Mouse (Mus musculus) gastrocnemius, adult 8-10 months (tissue): ENCODE results near the gene Rab11b. TPM values are rescaled to one million over a fixed set of nuclear protein-coding genes. Genes with fewer than 3 reads are reported as not detected.

ENCODE experiments used
- DNase-seq, 2 experiments: peaks; one replicate each; pipeline ENCODE4 v3.0.0; 2022; ENCODE audit warnings: low spot score in 2 of 2
- total RNA-seq, 4 experiments: library from RNA; stranded (reverse); gene quantifications; 2 replicates each; pipeline ENCODE4 v1.2.4; 2022

Gene Rab11b
- total RNA-seq, 4 experiments from 2014 or later = 131 to 136 (median 133) TPM

DNA sequence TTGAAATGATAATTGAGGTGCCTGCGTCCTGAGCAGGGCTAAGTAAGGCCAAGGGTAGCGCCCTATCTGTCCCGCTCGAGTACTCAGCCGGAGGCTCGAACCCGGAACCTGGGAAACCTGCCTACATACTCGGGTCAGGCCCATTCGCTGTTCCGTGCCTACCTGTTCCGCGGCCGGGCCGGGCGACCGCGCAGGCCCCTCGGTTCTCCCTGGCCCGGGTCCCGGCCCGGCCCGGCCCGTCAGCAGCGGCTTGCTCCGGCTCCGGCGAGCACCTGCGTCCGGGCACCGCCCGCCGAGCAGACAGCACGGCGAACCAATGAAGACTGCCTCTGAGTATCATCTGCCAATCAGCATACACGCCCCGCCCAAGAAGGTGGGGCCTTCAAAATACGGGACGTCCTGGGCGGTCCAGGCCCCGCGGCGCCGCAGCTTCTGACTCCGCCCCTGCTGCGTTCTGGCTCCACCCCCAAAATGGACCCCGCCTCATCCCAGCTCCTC is 41.9 kb downstream of the Rab11b start, which contains the start of gene March2:
Gene March2, minus strand, starts transcription at position 287 of the 498 bp plus-strand sequence.
- peak; percentile 97 to 98 for DNase-seq

DNA sequence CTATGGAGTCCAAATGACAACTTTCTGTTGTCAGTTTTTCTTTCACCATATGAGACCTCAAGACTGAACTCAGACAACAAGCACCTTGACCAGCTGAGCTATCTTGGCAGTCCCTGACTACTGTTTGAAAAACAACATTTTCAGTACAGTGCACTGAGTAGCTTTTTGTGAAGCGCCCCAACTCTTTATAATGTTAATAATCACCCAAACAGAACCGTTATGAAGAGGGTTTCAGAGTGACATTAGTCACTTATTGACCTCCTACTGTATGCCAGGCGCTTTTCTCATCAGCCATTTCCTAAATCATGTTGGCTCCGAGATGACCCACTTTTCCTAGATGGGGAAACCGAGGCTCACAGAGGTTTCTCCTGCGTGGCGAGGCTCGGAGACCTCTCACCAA is 42.3 kb downstream of the Rab11b start:
- no peak for DNase-seq

DNA sequence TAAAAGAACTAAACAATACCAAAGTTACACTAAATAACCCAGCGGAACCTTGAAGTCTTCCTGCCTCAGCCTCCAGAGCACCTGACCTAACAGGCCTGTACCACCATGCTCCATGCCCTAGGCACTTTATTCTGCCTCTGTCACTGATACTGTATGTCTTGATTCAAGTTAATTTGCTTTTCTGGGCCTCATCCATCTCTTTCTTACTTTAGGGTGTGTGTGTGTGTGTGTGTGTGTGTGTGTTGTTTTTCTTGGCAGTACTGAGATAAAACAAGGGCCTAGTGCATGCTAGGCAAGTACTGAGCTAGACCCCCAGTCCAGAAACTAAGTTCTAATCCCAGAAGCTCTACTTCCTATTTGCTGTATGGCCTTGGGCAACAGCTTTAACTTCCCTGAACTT is 43.1 kb downstream of the Rab11b start:
- DNase-seq = no peak

DNA sequence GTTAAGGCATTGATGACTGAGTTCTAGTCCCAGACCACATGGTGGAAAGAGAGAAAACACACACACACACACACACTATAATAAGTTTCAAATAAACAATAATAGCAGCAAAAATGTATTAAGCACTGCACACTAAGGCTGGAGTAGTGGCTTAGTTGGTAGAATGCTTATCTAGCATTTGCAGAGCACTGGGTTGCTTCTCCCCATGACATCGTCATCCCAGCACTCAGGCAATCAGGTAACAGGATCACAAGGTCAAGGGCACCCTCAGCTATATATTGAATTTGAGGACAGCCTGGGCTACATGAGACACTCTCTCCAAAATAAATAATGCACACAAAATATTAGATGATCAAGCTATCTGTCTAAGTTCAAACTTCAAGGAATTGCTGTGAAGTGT is 45.6 kb downstream of the Rab11b start:
- DNase-seq = no peak

DNA sequence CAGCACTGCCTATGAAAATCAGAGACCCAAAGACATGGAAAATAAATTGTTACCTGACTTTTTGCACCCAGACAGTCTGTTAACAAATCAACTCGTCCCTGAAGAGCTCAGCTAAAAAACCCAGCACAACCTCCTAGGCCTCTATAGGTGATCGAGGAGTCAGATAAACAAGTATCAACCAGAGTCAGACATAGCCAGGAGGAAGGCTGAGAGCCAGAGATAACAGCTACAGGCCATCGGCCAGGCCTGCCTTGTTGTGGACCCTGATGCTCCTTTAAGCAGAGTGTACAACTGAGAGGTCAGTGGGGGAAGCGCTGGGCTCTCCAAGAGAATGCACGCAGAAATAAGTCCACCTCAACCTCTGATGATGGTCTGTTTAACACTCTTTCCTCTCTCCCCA is 47.1 kb downstream of the Rab11b start:
- DNase-seq = no peak

DNA sequence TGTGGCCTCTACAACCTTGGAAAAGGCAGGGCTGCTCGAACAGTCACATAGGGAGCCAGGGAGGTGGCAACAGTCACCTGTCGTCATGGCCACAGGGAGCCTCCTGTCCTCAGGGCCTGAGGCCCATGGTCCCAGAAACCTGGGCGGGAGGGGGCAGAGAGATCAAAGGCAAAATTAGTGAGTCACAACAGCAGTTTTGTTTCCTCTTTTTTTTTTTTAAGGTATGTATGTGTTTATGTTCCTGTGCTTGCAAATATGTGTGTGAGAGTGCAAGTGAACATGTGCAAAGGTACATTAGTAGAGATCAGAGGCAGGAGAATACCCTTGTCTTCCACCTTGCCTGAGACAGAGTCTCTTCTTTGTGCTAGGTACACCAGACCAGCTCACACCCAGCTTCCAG is 50.5 kb downstream of the Rab11b start:
- DNase-seq = no peak

DNA sequence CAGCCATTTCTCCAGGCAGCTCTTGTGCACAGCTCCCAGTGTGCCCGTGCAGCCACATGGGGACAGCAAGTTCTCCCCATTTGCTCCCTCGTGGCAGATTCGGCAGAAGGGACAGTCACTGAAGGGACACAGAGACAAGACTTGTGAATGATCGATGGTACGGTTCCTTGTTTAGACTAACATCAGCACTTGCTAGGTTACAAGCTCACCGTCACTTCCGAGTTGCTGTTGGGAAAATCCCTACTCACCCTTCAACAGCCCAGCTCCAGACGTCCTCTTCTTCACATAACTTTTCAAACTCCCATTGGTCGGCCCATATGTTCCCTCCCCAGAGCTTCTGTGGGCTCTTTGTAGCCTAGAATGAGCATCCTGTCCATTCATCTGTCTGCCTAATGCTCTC is 57.2 kb downstream of the Rab11b start:
- DNase-seq = no peak

DNA sequence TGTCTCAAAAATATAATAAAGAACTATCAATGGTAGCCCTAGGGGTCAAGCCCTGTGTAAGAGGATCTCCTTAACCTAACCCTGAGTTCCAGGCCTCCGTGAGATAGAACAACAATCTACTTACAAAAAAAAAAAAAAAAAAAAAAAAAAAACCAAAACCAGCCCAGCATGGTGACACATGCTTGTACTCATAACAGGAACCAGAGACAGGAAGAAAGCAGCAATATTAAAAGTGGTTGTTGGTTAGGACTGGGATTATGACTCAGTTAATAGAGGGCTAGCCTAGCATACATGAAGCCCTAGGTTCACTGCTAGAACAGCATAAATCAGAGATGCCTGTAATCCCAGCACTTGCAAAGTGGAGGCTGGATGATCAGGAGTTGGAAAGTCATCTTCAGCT is 58.2 kb downstream of the Rab11b start:
- no peak for DNase-seq

DNA sequence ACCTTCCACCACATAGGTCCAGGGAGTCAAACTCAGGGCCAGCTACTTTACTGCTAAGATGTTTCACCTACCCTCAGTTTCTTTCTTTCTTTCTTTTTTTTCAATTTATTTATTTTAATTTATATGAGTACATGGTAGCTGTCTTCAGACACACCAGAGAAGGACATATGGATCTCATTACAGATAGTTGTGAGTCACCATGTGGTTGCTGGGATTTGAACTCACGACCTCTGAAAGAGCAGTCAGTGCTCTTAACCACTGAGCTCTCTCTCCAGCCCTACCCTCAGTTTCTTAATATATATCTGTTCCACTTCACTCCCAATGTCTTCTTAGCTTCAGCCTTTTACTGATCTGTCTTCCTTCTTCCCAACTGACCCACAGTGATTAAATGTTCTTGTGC is 64.9 kb downstream of the Rab11b start:
- DNase-seq = no peak

Other genes starting within 250 kb of the Rab11b start
- gene Adamts10, start 236.3 kb downstream of the Rab11b start, total RNA-seq = 1 to 10 TPM; 2.6 to 5.4 (median 3.2) TPM
- 1 to 10 TPM in 1 of 4 experiments, under 1 TPM in 3; 0.07 to 2.0 (median 0.34) TPM for gene Myo1f, start 204.8 kb downstream of the Rab11b start, total RNA-seq
- gene Zfp414, start 131.4 kb downstream of the Rab11b start, total RNA-seq = 1 to 10 TPM; 4.7 to 8.6 (median 6.3) TPM
- gene Pram1, start 122.5 kb downstream of the Rab11b start, total RNA-seq = under 1 TPM in 2 of 4 experiments, not detected in 2; 0.15 to 0.24 TPM
- gene Hnrnpm, start 73.7 kb downstream of the Rab11b start, total RNA-seq = 10 to 100 TPM; 37.6 to 69.2 (median 57.2) TPM
- gene March2, start 41.9 kb downstream of the Rab11b start, total RNA-seq = 100 to 1,000 TPM in 1 of 4 experiments, 10 to 100 TPM in 3; 90.1 to 113 (median 96.7) TPM
- gene Angptl4, start 21.3 kb upstream of the Rab11b start, total RNA-seq = 1 to 10 TPM in 3 of 4 experiments, under 1 TPM in 1; 0.41 to 5.5 (median 3.0) TPM
- gene Kank3, start 50.0 kb upstream of the Rab11b start, total RNA-seq = 10 to 100 TPM; 12.4 to 17.4 (median 14.8) TPM
- gene Rps28, start 64.0 kb upstream of the Rab11b start, total RNA-seq = 100 to 1,000 TPM; 634 to 807 (median 649) TPM
- gene Ndufa7, start 64.0 kb upstream of the Rab11b start, total RNA-seq = 100 to 1,000 TPM; 371 to 396 (median 385) TPM
- 10 to 100 TPM; 16.3 to 18.0 (median 17.0) TPM for gene Cd320, start 82.6 kb upstream of the Rab11b start, total RNA-seq
- gene Gm7029, start 113.3 kb upstream of the Rab11b start, total RNA-seq = not detected
- gene Kifc1, start 130.1 kb upstream of the Rab11b start, total RNA-seq = under 1 TPM in 3 of 4 experiments, not detected in 1; 0.19 to 0.56 (median 0.45) TPM
- gene Platr17, start 144.6 kb upstream of the Rab11b start, total RNA-seq = not detected
- 10 to 100 TPM; 14.1 to 18.5 (median 16.1) TPM for gene Daxx, start 148.9 kb upstream of the Rab11b start, total RNA-seq
- gene Tapbp, start 155.4 kb upstream of the Rab11b start, total RNA-seq = 10 to 100 TPM; 35.3 to 41.1 (median 38.3) TPM
- 10 to 100 TPM; 14.5 to 18.7 (median 17.1) TPM for gene Zbtb22, start 155.4 kb upstream of the Rab11b start, total RNA-seq
- 10 to 100 TPM; 20.3 to 26.3 (median 23.6) TPM for gene Rgl2, start 169.0 kb upstream of the Rab11b start, total RNA-seq
- 10 to 100 TPM; 56.4 to 69.1 (median 64.0) TPM for gene Pfdn6, start 179.8 kb upstream of the Rab11b start, total RNA-seq
- gene Wdr46, start 180.1 kb upstream of the Rab11b start, total RNA-seq = 10 to 100 TPM in 1 of 4 experiments, 1 to 10 TPM in 3; 7.8 to 11.5 (median 8.7) TPM
- gene B3galt4, start 191.0 kb upstream of the Rab11b start, total RNA-seq = 1 to 10 TPM; 1.4 to 1.8 (median 1.5) TPM
- gene Vps52, start 195.3 kb upstream of the Rab11b start, total RNA-seq = 10 to 100 TPM; 32.0 to 34.6 (median 32.5) TPM
- gene Rps18, start 195.5 kb upstream of the Rab11b start, total RNA-seq = 100 to 1,000 TPM; 380 to 500 (median 432) TPM
- gene H2-K1, start 239.8 kb upstream of the Rab11b start, total RNA-seq = 10 to 100 TPM; 34.2 to 57.8 (median 46.1) TPM